Mouse (Mus musculus): ENCODE measurements around the gene Babam2.
A peak's percentile ranks its signal among the peaks of the same experiment; 100 is the strongest.

The Babam2 gene

DNA sequence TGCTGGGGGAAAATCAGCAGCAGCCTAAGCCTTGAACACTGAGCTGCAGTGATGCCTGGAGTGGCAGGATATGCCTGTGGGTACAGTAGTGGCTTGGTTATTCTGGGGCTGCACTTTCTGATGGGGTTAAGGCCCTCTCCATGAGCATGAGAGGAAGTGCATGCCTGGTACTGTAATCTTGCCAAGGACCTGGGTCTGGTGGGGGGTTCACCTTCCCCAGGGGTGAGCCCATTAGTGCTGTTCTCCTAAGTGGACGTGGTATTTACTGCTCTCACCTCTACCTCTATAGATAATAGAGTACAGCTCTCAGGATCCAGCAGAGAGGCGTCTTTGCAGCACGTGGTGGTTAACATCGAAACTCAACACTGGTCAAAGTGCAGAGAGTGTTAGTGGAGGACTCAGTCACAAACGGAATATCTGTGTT is 16.4 kb downstream of the Babam2 start:
- no peak for DNase-seq (ENCODE audit: low spot score)

DNA sequence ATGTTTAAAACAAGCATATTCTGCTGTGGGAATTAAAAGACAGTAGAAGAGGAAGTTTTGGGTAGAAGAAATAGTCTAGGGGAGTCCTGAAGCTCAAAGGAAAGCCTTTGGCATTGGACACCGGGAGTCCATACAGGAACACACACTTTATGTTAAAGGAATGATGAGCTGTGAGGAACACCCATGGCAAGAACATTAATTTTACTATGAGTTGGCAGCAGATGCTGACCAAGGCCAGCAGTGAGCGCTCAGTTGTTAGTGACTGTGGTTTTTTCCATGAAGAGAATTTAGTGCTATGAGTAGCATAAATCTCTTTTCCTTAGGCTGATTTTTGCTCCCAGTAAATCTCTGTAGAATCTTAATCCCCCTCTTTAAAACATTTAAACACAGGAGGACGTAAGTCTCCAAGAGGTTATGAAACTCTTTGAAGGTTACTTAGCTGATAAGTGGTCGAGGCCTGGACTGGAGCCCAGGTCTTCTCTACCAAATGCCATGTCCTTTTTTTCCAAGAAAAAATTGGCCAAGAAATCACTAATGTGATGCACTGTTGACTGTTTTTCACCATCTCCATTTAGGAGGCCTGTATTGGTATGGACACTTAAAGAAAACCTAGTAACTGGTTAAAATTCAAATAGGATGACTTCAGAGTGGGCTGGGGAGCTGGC is 18.1 kb downstream of the Babam2 start:
- peak; percentile 37 for DNase-seq (ENCODE audit: low spot score)

DNA sequence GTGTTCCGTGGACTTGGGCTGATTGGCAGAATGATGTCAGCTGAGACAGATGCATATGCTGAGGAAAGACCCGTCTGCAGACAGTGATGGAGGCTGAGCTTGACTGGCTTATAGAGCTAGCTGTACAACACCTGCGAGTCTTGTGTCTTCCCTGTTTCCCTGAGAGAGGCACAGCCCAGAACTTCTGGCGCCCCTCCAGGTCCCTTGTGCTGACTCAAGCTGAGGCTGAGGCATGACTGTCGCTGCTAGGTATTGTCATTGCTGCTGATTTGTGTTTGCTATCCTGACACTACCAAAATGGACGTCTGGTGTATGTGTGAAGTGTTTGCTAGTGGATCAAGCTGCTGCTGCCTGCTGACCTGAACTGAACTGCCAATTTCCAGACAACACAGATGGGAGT is 27.0 kb downstream of the Babam2 start:
- DNase-seq (ENCODE audit: low spot score) = no peak

DNA sequence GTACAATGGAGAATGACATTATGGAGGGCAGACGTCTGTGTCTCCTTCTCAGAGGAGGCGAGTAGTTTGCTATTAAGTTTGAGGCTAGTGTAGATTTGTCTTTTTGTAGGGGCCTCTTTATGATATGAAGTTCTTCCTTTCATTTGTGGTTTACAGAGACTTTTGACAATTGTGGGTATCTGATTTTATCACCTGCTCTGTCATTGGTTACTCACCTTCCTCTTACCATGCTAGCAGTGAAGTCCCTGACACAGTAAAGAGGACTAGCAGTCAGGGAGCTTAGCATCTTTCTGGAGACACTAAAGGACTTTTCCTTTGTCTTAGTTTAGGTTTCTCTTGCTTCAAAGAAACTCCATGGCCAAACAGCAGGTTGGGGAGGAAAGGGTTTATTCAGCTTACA is 28.4 kb downstream of the Babam2 start:
- no peak for DNase-seq (ENCODE audit: low spot score)

DNA sequence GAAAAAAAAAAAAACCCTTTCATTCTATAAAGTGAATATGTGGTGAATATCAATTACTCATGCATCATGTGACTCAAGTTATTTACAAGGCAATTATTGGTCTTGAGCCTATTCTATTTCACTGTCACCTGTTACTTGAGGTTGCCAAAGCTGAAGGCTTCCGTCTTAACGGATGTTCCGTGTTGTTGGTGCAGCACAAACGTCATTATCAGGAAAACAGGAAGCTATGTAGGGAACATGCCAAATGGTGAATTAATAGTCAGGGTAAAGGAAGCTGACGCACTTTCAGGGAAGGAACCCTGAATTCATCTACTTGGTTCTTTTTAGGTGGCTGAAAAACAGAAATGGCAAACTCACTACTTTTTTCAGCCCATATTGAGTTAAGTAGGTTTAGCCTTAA is 30.0 kb downstream of the Babam2 start:
- DNase-seq (ENCODE audit: low spot score) = no peak

DNA sequence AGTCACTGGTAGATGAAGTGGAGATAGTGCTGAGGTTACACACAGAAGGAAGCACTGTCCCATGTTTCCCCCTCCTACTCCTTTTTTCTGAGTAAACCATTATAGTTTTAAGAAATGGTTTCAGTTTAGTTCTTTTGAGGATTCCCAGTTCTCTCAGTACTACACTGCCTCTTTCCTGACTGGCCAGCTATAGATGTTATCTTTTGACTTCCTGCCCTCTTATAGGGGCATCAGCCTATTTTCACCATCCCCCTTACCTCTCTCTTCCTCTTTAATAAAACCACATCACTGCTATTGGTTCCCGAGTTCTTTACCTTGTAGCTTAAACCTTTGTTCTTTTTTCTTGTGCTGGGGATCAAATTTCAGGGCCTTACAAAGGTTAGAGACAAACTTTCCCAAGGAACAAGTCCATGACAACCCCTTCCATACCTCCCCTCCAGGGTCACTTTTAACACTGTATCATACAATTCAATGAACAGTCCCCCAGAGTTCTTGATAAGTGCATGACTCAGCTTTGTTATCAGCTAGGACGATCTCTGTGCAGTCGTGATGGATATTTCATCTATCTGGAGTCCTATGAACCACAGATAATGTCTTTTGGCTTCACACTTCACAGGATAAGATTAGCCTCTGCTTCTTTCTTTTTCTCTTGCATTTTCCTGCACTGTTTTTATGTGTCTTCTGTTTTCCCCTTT is 35.3 kb downstream of the Babam2 start:
- no peak for DNase-seq (ENCODE audit: low spot score)

DNA sequence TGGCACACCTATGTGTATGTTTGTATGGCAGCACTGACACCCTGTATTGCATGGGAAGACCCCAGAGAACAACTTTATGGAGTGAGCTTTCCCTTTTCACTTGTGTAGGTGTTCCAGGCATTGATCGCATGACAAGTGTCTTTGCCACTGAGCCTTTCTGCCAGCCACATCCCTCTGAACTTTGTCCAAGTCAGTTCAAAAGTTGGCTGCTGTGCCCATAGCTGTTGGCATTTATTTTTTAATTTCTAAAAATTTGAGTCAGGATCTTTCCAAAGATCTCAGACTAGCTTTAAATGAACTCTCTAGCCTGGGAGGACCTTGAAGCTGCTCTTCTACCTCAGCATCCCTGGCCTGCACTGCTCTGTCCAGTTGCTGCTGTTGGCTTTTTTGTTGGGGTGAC is 44.4 kb downstream of the Babam2 start:
- no peak for DNase-seq (ENCODE audit: low spot score)

DNA sequence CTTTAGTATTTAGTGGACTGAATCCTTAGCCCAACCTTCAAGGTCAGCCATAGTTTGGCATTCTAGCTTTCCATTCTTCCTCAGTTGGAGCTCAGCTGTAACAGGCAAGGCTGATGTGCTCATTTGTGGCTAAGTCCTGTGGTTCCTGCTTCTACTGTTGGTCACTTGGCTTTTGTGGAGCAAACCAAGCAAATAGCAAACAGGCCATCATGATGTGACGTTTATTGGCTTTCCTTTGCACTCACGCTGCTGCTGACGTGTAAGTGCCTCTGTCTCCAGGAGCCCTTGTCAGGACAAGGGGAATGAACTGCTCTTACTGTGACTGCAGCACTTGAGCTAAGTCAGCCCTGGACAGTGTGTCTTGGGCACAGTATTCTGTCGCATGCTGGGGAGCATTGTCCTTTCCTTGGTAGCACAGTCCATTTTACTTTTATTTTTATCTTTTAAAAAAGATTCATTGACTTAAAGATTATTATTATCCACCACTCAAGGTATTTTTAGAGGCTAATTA is 45.1 kb downstream of the Babam2 start:
- DNase-seq (ENCODE audit: low spot score) = no peak

DNA sequence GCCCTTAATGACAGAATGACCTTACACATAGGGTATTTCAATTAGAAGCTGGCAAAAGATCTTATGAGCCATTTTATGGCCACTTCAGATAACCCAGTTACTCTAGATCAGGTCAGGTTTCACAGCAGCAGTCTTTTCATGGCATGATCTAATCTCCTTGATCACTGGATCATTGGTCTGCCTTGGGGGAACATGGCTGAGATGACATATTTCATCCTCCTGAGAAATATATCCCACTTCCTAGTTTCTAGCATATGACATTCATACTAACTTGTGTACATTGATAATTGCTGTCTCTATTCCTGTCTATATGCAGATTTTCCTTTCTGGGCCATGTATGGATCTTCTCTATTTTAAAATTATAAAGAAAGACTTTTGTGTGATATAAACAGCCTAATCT is 51.9 kb downstream of the Babam2 start:
- DNase-seq (ENCODE audit: low spot score) = no peak

DNA sequence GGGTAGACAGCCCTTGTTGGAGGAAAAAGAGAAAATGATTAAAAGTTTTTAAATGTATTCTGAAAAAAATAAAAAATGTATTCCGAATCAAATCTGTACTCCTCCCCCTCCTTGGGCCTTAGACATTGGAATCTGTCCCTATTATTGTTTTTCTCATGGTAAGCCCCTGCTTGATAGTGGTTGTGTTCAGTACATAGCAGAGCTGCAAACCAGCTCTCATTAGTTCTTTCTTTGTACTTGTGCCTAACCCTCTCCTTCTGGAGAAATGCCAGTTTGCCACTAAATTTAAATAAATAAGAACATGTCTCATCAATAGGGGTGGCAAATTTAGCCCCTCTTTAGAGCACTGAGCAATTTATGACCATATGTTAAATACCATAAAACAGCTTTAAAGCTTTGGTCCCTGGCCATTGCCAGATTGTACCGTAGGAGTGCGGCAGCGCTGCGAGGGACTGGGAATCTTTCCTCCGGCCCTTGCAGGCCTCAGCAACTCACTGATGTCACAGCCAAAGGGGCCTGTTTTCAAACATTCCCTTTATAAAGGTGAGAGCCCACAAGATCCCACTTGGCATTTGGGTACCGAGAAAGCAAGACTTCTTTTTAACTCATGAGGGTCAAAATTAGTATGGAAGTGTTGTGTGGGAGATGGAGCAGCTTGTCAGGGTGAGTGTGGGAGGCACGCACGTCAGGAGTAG is 52.9 kb downstream of the Babam2 start:
- DNase-seq (ENCODE audit: low spot score) = no peak

DNA sequence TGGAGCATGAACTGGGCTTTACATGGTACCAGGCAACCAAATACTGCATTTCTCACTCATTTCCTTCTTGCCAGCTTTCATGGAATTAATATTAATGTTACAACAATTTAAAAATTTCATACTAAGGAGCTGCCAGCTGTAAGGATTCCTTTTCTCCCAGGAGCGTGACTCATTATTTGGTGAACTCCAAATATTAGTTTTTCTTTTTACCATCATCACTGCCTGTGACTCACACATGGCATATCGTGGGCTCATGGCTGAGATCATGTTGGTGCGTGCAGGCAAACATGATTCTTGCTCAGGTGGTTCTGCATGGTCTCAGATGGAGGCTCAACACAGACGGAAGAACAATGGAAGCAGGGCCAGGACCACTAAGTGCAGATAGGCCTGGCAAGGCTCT is 53.5 kb downstream of the Babam2 start:
- no peak for DNase-seq (ENCODE audit: low spot score)

DNA sequence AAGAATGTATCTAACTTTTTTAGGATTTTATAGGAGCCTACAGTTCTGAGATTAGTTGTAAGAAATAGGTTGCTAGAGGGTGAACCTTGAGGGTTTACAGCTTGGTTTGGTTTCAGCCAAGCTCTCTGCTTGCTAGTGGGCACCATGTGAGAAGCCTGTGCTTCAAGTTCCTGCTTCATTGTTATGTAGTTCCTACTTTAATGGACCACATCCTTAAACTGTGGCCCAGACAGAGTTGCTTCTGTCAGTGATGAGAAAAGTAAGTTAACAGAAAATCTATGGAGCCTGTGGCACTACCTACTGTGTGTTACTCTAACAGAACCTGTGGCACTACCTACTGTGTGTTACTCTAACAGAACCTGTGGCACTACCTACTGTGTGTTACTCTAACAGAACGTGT is 57.1 kb downstream of the Babam2 start:
- no peak for DNase-seq (ENCODE audit: low spot score)

DNA sequence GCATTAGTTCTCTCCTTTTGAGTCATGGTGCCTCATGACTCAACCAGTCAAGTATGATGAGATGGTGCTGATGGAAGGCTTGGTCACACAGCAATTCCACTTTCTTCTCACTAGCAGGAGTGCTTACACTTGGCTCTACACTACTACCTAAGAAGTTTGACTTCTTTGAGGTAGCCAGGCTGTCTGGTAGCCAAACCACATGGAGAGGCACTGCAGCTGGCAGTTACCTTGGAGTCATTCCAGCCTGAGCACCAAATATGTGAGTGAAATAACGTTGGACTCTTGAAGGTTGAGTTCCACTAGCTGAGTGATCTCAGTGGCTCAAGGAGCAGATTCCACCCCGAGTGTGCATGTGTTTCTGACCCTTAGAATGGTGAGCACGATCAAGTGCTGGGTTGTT is 57.8 kb downstream of the Babam2 start:
- DNase-seq (ENCODE audit: low spot score) = no peak

DNA sequence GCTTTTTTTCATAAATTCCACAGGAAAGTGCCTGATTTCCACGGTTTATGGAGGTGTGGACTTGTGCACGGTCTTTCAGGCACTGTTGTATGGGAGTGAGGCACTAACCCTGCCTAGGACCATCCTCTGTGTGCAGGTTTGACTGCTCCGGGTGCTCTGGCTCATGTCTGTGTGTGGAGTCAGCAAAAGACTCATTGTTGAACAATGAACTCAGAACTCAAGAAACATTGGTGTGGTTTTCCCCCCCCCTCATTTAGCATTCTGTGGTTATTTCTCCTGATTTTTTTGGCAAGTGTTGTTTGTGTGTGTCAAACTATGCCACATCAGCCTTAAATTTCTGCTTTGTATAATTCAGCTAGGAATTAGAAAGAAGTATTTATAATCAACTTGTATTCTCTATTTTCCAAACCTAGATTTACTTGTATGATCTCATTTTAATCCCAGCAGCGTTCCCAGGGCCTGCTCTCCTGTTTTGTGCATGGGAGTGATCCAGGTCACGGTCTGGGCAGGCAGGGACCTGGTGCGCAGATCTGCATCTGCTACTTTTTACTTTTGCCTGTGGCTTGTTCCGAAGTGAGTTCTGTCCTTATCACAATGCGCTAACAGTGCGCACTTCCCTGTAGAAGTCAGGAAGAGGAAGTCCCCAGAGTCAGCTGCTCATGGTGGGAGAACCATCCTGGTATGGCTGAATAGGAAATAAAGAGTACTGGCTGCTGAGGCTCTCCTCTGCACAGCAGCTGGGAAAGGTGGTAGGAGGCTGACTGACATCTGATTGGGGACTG is 61.0 kb downstream of the Babam2 start:
- DNase-seq (ENCODE audit: low spot score) = no peak

DNA sequence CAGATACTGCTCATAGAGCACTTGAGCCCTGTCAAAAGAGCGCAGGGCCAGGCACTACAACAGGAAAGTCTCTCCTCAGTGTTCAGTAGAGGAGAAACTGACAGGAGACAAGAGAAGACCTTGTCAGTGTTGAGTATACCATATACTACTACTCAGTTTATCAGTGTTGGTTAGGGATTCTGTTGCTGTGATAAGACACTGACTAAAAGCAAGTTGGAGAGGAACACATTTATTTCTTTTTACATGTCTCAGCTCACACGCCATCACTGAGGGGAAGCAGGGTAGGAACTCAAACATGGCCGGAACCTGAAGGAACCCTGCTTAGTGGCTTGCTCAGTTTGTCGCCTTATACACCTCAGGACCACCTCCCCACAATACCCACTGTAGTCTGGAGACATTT is 64.4 kb downstream of the Babam2 start:
- DNase-seq (ENCODE audit: low spot score) = no peak

DNA sequence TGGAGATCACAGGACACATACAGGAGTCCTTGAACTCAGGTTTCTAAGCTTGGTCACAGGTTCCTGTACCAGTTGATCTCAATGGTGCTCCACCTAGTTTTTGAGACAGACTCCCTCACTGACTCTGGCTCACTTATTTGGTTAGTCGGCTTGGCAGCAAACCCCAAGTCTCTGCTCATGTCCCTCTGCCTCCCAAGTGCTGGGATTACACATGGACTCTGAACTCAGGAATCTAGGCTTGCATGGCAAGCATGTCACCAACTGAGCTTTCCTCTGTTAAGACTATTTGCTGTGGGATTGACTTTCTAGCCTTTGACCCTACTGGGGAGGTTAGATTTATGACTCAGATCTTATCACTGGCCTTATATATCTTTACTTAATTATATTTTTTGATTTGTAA is 65.3 kb downstream of the Babam2 start:
- no peak for DNase-seq (ENCODE audit: low spot score)

DNA sequence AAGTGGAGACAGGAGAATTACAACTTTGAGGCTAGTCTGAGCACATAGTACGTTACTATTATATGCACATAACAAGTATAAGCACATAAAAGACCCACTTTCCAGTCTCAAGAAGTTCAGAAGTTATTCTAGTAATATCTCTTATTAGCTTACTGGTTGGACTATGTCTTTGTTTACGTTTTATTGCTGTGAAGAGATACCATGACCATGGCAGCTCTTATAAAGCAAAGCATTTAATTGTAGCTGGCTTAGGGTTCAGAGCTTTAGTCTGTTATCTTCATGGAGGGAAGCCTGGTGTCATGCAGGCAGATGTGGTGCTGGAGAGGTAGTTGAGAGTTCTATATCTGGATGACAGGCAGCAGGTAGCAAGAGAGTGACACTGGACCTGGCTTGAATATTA is 68.3 kb downstream of the Babam2 start:
- DNase-seq (ENCODE audit: low spot score) = no peak

DNA sequence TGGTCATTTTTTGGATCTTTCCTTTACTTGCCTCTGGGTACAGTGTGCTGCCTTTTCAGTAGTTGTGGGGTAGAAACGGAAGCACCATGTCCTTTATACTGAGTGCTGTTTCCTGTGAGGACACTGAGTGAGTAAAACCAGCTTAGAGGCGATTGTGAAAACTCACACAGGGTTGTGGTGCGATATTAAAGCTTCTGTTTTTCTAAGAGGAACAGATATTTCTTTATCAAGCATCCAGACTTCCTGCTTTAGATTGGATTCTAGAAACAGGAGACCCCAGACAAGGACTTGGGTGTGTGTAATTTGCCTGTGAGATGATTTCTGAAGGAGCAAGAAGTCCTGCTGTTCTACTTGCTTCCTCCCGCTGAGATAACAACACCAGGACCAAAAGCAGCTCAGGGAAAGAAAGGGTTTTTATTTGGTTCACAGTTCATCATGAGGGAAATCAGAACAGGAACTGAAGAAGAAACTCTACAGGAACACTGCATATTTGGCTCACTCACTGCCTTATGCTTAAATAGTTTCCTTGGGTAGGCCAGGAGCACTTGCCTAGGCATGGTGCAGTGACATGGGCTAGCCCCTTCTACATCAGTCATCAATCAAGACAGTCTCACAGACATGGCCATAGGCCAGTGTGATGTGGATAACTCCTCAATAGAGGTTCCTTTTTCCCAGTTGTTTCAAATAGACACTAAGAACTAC is 69.5 kb downstream of the Babam2 start:
- no peak for DNase-seq (ENCODE audit: low spot score)

DNA sequence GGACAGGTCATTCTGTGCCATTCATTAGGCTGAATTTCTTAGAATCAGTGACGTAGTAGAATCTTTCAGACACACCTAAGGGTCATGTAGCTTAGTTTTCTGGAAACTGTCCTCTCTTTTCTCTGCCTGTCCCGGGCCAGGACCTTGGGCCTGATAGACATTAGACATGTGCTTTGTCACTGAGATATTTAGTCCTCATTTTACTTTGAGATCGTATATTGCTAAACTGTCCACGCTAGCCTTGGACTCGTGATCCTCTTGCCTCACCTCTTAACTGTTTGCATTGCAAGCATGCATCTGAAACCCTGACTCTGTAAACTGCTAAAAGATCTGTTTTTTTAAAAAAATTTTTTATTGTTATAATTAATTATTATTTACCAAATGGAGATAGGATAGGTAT is 74.0 kb downstream of the Babam2 start:
- DNase-seq (ENCODE audit: low spot score) = no peak

DNA sequence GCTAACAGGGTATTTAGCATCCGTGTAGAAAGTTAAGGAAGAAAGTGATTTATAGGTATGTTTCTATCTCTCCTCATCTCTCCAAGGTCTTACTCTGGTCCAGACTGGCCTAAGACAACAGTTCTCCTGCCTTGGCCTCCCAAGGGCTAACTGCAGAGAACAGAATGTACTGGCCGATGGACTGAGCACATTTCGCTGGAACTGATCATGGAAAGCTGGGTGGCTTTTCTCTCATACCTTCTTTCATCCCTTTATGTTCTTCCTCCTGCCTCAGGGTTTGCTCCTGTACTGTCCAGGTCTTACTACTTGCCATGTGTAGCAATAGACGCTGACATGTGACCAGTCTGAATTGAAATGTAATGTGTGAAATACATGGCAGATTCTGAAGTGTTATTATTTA is 74.4 kb downstream of the Babam2 start:
- no peak for DNase-seq (ENCODE audit: low spot score)

DNA sequence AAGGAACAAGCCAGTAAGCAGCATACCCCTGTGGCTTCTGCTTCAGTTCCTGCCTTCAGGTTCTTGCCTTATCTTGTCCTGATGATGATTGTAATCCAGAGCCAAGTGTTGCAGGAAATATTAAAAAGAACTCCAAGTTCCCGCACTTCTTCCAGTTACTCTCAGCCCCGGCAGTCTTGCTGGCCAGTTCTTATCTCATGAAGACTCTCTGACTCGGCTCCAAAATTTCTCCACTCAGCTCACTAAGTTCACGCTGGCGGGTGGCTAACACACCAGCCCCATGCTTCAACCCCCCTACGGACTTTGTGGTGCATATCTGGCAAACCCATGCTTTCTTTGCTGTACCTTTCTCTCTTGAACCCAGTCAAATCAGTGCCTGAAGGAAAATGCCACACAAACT is 77.5 kb downstream of the Babam2 start:
- no peak for DNase-seq (ENCODE audit: low spot score)

DNA sequence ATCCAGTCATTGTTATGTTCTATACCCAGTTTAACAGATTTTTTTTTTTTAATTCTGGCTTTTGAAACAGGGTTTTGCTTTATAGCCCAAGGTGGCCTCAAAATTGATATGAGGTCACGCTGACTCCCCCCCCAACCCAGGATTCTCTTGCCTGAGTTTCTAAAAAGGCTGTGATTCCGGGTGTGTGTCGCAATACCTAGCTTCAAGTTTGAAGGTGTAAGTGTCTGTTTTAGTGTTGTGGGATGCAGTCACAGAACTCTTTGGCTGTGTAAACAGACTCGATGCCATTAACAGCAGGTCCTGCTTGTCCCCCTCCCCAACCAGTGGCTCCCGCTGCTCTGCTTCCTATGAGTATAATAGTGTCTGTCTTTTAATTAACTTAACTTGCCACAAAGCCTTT is 84.1 kb downstream of the Babam2 start:
- DNase-seq (ENCODE audit: low spot score) = no peak
